Mouse (Mus musculus) testis, adult 2 months (tissue): ENCODE results near the gene Kcnc2.

Experiments used
- CTCF ChIP-seq: fragments of 200-500 bp; IDR thresholded peaks from 2 replicates; pipeline ENCODE4 v1.5.1; 2012; ENCODE audit warnings: low read depth, mild to moderate bottlenecking, inconsistent platforms, low read length, moderate library complexity; ENCODE audit not compliant: control insufficient read depth, insufficient read depth, insufficient replicate concordance
- POLR2A ChIP-seq: fragments of 200-500 bp; IDR thresholded peaks from 2 replicates; pipeline ENCODE4 v1.6.1; 2012; ENCODE audit warnings: low read depth, mild to moderate bottlenecking, inconsistent platforms, low read length, moderate library complexity; ENCODE audit not compliant: control insufficient read depth

- TF ChIP-seq POLR2A (no peak), CTCF (no peak)
Observed at GRCm38 (mm10) chr10:112360704-112361103, 89.8 kb downstream of the Kcnc2 start.
